Mouse (Mus musculus): ENCODE measurements around the gene Lysmd4. TPM values are rescaled to one million over a fixed set of nuclear protein-coding genes. Genes with fewer than 3 reads are reported as not detected.
"Not testable (repeated sequence)": the region's sequence is repeated elsewhere in the genome, so short reads cannot be mapped to it uniquely, and the experiment has no call there.

Gene Lysmd4
- polyA plus RNA-seq, 1 experiment from 2014 or later, result 7.8 TPM

DNA sequence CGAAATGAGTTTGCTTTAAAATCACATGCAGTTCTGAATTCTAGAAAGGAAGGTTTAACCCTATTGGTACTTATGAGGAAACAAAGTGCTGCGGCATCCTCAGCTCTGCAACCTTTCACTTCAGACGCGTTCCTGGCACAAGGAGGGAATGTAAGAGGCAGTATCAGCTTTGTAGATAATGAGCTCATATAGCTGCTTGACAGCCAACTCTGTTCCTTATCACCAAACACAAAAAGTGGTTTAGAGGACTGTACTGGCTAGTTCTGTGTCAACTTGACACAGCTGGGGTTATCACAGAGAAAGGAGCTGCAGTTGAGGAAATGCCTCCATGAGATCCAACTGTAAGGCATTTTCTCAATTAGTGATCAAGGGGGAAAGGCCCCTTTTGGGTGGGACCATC is 48.1 kb downstream of the Lysmd4 start:
- H3K9me3 ChIP-seq (replicated peaks; ENCODE audit: control insufficient read depth, low read length); H3K9ac ChIP-seq (ENCODE audit: low read depth, low read length); H3K36me3 ChIP-seq (ENCODE audit: control insufficient read depth, insufficient read depth, low read length); H3K4me2 ChIP-seq; H3K27me3 ChIP-seq (ENCODE audit: control insufficient read depth, insufficient read depth, low read length); H3K27ac ChIP-seq (ENCODE audit: low read depth, low read length); H3K4me3 ChIP-seq (ENCODE audit: low read depth, low read length): not testable (repeated sequence)
- H3K4me1 ChIP-seq (ENCODE audit: control insufficient read depth, insufficient read depth, low read length), result peaks cover 11% of the 10 kb centered on the region
- 23% methylated on average over 4 of the region's 4 CpGs for WGBS (ENCODE audit: insufficient replicate concordance)
- 0 out of 2 replicates have a peak, but pooled peaks have one; percentile 42 for ATAC-seq (replicated peaks; ENCODE audit: insufficient number of reproducible peaks, low FRiP score, low TSS enrichment)

DNA sequence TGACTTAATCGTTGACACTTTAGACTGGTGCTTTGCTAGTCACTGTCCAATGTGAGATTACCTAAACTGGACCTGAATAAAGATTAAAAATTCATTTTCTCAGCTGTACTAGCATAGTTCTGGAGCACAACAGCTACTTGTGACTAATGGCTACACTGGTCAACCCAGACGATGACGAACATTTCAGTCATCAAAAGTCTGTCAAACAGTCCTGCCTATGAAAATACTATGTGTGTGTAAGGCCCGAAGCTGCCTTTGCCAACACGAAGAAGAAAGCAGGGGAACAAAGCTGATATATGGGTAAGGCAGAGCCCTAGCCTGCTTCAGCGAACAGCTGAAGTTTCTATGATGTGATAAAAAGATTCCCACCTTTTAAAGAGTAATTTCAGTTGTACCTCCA is 61.2 kb downstream of the Lysmd4 start:
- 90% methylated on average over 6 of the region's 6 CpGs for WGBS (ENCODE audit: insufficient replicate concordance)
- Histone ChIP-seq H3K4me1 (ENCODE audit: control insufficient read depth, insufficient read depth, low read length) (peaks cover 5% of the 10 kb centered on the region; the same call in 1 of the 2 replicates), H3K9me3 (replicated peaks; ENCODE audit: control insufficient read depth, low read length) (no peaks in the 10 kb centered on the region), H3K4me3 (ENCODE audit: low read depth, low read length) (no peak overlapping the region), H3K9ac (ENCODE audit: low read depth, low read length) (no peak overlapping the region), H3K4me2 (no peak overlapping the region), H3K27ac (ENCODE audit: low read depth, low read length) (no peak overlapping the region), H3K36me3 (ENCODE audit: control insufficient read depth, insufficient read depth, low read length) (no peaks in the 10 kb centered on the region), H3K27me3 (ENCODE audit: control insufficient read depth, insufficient read depth, low read length) (no peaks in the 10 kb centered on the region)
- ATAC-seq (replicated peaks; ENCODE audit: insufficient number of reproducible peaks, low FRiP score, low TSS enrichment), result no peak

DNA sequence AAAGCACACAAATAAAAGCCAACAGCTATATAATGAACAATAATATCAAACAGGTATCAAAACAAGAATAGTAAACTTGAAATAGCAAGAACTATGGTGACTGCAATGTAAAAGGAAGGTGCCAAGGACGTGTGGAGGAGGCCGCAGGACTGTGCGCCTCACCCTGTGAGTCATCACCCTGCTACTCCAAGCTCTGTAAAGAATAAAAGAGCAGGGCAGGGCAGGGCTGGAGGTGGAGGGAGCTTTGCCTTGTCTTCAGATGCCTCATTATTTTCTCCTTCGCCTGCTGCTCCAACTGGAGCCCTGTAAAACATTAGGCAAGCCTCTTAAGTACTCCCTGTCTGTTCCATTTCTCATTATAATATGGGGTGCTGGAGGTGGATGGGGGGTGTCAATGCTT is 65.1 kb downstream of the Lysmd4 start:
- no peak overlapping the region for H3K9ac ChIP-seq (ENCODE audit: low read depth, low read length)
- no peak for ATAC-seq (replicated peaks; ENCODE audit: insufficient number of reproducible peaks, low FRiP score, low TSS enrichment)
- no peaks in the 10 kb centered on the region for H3K36me3 ChIP-seq (ENCODE audit: control insufficient read depth, insufficient read depth, low read length)
- H3K9me3 ChIP-seq (replicated peaks; ENCODE audit: control insufficient read depth, low read length), result no peaks in the 10 kb centered on the region
- H3K4me2 ChIP-seq, result no peak overlapping the region
- H3K27me3 ChIP-seq (ENCODE audit: control insufficient read depth, insufficient read depth, low read length), result no peaks in the 10 kb centered on the region
- 81% methylated on average over 4 of the region's 4 CpGs for WGBS (ENCODE audit: insufficient replicate concordance)
- H3K27ac ChIP-seq (ENCODE audit: low read depth, low read length), result no peak overlapping the region
- peaks cover 5% of the 10 kb centered on the region; the same call in 1 of the 2 replicates for H3K4me1 ChIP-seq (ENCODE audit: control insufficient read depth, insufficient read depth, low read length)
- H3K4me3 ChIP-seq (ENCODE audit: low read depth, low read length), result no peak overlapping the region

DNA sequence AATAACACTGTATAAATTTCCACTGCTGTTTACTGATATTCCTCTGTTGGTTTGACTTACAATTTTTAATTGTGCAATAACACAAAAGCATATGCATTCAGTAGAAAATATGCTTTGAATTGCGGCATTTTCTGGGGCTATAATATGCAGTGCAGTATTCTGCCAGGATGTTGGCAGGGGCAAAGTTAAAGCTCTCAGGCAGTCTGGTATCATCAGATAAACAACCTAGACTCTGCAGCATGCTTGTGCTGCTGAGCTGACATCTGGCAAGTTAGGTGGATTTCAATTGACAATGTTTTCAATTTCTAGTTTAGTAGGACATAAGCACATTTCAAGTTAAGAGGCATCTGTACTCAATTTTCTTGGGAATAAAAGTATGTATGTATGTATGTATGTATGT is 69.0 kb downstream of the Lysmd4 start:
- H3K9ac ChIP-seq (ENCODE audit: low read depth, low read length), result no peak overlapping the region
- ATAC-seq (replicated peaks; ENCODE audit: insufficient number of reproducible peaks, low FRiP score, low TSS enrichment), result no peak
- WGBS (ENCODE audit: insufficient replicate concordance), result 90% methylated on average over 1 of the region's 1 CpGs
- H3K27ac ChIP-seq (ENCODE audit: low read depth, low read length), result no peak overlapping the region
- H3K9me3 ChIP-seq (replicated peaks; ENCODE audit: control insufficient read depth, low read length), result no peaks in the 10 kb centered on the region
- no peaks in the 10 kb centered on the region for H3K36me3 ChIP-seq (ENCODE audit: control insufficient read depth, insufficient read depth, low read length)
- H3K27me3 ChIP-seq (ENCODE audit: control insufficient read depth, insufficient read depth, low read length), result no peaks in the 10 kb centered on the region
- H3K4me1 ChIP-seq (ENCODE audit: control insufficient read depth, insufficient read depth, low read length), result peaks cover 5% of the 10 kb centered on the region; the same call in 1 of the 2 replicates
- no peak overlapping the region for H3K4me3 ChIP-seq (ENCODE audit: low read depth, low read length)
- H3K4me2 ChIP-seq, result no peak overlapping the region

DNA sequence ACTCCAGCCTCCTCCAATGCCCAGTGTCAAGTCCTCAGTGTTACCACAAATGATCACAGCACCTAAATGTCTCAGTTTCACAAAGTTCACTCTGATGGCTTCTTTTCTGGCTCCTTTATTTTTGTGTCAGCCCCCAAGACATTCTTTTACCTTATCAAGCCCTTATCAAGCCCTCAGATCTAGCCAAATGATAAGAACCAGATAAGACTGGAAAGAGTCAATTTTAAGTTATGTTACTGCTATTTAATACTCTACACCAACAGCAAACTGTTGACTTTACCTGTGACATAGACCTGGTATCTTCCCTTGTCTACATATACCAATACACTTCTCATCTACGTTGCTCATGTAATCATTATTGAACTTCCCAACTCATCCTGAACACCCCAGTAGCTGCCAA is 74.1 kb downstream of the Lysmd4 start:
- H3K4me3 ChIP-seq (ENCODE audit: low read depth, low read length), result no peak overlapping the region
- H3K4me2 ChIP-seq, result no peak overlapping the region
- no peak overlapping the region for H3K27ac ChIP-seq (ENCODE audit: low read depth, low read length)
- H3K4me1 ChIP-seq (ENCODE audit: control insufficient read depth, insufficient read depth, low read length), result no peaks in the 10 kb centered on the region
- no peaks in the 10 kb centered on the region for H3K27me3 ChIP-seq (ENCODE audit: control insufficient read depth, insufficient read depth, low read length)
- no peak for ATAC-seq (replicated peaks; ENCODE audit: insufficient number of reproducible peaks, low FRiP score, low TSS enrichment)
- H3K36me3 ChIP-seq (ENCODE audit: control insufficient read depth, insufficient read depth, low read length), result no peaks in the 10 kb centered on the region
- WGBS (ENCODE audit: insufficient replicate concordance), result 86% methylated on average over 1 of the region's 1 CpGs
- H3K9me3 ChIP-seq (replicated peaks; ENCODE audit: control insufficient read depth, low read length), result no peaks in the 10 kb centered on the region
- H3K9ac ChIP-seq (ENCODE audit: low read depth, low read length), result no peak overlapping the region

DNA sequence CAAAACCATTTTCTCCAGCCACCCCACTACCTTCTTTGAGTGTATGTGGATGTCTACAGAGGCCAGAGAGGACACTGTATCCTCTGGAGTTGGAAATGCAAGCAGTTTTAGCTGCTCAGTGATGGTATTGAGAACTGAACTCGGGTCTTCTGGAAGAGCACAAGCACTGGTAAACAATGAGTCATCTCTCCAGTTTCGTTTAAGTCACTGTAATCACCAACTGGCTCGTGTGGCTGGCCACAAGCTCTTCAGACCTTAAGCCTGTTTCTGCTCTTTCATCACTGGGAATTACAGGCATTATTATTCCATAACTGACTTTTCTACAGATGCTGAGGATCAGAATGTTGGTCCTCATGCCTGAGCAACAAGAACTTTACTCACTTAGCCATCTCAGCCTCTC is 82.6 kb downstream of the Lysmd4 start:
- no peak overlapping the region for H3K4me3 ChIP-seq (ENCODE audit: low read depth, low read length)
- H3K36me3 ChIP-seq (ENCODE audit: control insufficient read depth, insufficient read depth, low read length), result peaks cover 3% of the 10 kb centered on the region; the same call in 1 of the 2 replicates
- H3K4me1 ChIP-seq (ENCODE audit: control insufficient read depth, insufficient read depth, low read length), result no peaks in the 10 kb centered on the region
- ATAC-seq (replicated peaks; ENCODE audit: insufficient number of reproducible peaks, low FRiP score, low TSS enrichment), result no peak
- H3K4me2 ChIP-seq, result no peak overlapping the region
- no peak overlapping the region for H3K9ac ChIP-seq (ENCODE audit: low read depth, low read length)
- no peaks in the 10 kb centered on the region for H3K27me3 ChIP-seq (ENCODE audit: control insufficient read depth, insufficient read depth, low read length)
- H3K9me3 ChIP-seq (replicated peaks; ENCODE audit: control insufficient read depth, low read length), result no peaks in the 10 kb centered on the region
- WGBS (ENCODE audit: insufficient replicate concordance), result 66% methylated on average over 3 of the region's 3 CpGs
- H3K27ac ChIP-seq (ENCODE audit: low read depth, low read length), result no peak overlapping the region

DNA sequence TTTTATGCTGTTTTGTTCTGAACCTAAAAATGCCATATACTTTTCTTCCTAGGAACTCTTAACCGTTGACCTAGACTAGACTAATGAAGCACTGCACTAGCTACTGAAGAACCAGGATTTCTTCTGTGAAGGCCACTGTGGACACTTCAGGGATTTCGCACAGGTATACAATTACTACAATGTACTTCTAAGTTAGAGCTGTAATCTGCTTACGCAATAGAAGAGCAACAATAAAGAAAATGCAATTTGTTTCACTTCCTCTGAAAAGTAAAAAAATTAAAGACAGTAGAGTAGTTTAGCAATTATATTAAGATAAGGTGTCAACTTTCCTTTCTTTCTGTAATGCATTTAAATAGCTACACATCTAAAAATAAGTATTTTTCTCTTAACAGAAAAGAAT is 84.7 kb downstream of the Lysmd4 start:
- H3K36me3 ChIP-seq (ENCODE audit: control insufficient read depth, insufficient read depth, low read length), result peaks cover 3% of the 10 kb centered on the region; the same call in 1 of the 2 replicates
- no peaks in the 10 kb centered on the region for H3K27me3 ChIP-seq (ENCODE audit: control insufficient read depth, insufficient read depth, low read length)
- H3K27ac ChIP-seq (ENCODE audit: low read depth, low read length), result no peak overlapping the region
- no peaks in the 10 kb centered on the region for H3K9me3 ChIP-seq (replicated peaks; ENCODE audit: control insufficient read depth, low read length)
- ATAC-seq (replicated peaks; ENCODE audit: insufficient number of reproducible peaks, low FRiP score, low TSS enrichment), result no peak
- no peaks in the 10 kb centered on the region for H3K4me1 ChIP-seq (ENCODE audit: control insufficient read depth, insufficient read depth, low read length)
- no peak overlapping the region for H3K9ac ChIP-seq (ENCODE audit: low read depth, low read length)
- WGBS (ENCODE audit: insufficient replicate concordance), result 94% methylated on average over 3 of the region's 3 CpGs
- H3K4me2 ChIP-seq, result no peak overlapping the region
- no peak overlapping the region for H3K4me3 ChIP-seq (ENCODE audit: low read depth, low read length)

DNA sequence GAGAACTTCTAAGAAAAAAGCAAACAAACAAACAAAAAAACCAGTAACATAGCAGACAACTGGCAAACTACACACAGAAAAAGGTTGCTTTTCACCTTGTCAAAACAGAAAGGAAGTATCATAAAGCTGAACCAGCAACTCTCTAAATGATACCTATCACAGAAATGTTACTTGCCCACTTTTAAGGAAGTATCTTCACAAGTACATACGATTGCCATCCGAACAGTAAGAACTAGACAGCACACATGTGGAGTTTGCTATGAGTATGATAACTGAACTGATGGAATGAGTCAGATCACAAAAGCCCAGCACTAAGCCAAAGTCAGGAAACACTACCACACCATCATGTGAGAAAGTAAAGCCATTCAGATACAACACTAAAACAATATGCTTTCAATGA is 85.8 kb downstream of the Lysmd4 start:
- no peak overlapping the region for H3K4me2 ChIP-seq
- no peak overlapping the region for H3K4me3 ChIP-seq (ENCODE audit: low read depth, low read length)
- no peaks in the 10 kb centered on the region for H3K27me3 ChIP-seq (ENCODE audit: control insufficient read depth, insufficient read depth, low read length)
- no peak overlapping the region for H3K9ac ChIP-seq (ENCODE audit: low read depth, low read length)
- no peaks in the 10 kb centered on the region for H3K9me3 ChIP-seq (replicated peaks; ENCODE audit: control insufficient read depth, low read length)
- no peak overlapping the region for H3K27ac ChIP-seq (ENCODE audit: low read depth, low read length)
- H3K36me3 ChIP-seq (ENCODE audit: control insufficient read depth, insufficient read depth, low read length), result peaks cover 3% of the 10 kb centered on the region; the same call in 1 of the 2 replicates
- WGBS (ENCODE audit: insufficient replicate concordance), result 91% methylated on average over 2 of the region's 2 CpGs
- H3K4me1 ChIP-seq (ENCODE audit: control insufficient read depth, insufficient read depth, low read length), result no peaks in the 10 kb centered on the region
- ATAC-seq (replicated peaks; ENCODE audit: insufficient number of reproducible peaks, low FRiP score, low TSS enrichment), result no peak

DNA sequence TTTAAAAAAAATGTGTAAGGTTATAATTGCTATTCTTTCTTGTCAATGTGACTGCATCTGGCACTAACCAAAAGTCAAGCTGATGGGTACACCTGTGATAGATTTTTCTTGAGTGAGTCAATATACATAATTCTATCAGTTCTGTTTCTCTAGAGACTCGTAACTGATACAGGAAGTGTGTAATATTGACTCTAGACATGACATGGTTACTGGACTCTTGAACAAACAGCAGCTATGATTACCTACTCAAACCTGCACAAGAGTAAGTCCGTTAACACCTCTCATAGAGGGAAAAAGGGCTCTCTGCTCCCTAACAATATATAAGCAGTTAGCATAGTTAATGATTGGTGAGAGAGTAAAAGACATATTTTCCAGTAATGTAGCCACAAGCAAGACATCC is 87.8 kb downstream of the Lysmd4 start:
- Histone ChIP-seq H3K4me3 (ENCODE audit: low read depth, low read length) (no peak overlapping the region), H3K9ac (ENCODE audit: low read depth, low read length) (no peak overlapping the region), H3K27ac (ENCODE audit: low read depth, low read length) (no peak overlapping the region), H3K36me3 (ENCODE audit: control insufficient read depth, insufficient read depth, low read length) (no peaks in the 10 kb centered on the region; the same call in 1 of the 2 replicates), H3K27me3 (ENCODE audit: control insufficient read depth, insufficient read depth, low read length) (no peaks in the 10 kb centered on the region), H3K4me2 (no peak overlapping the region), H3K9me3 (replicated peaks; ENCODE audit: control insufficient read depth, low read length) (no peaks in the 10 kb centered on the region), H3K4me1 (ENCODE audit: control insufficient read depth, insufficient read depth, low read length) (no peaks in the 10 kb centered on the region)
- ATAC-seq (replicated peaks; ENCODE audit: insufficient number of reproducible peaks, low FRiP score, low TSS enrichment), result no peak
- 80% methylated on average over 2 of the region's 2 CpGs for WGBS (ENCODE audit: insufficient replicate concordance)

Data from heart, embryonic 11.5 days (tissue).